Mouse (Mus musculus) hindbrain, embryonic 15.5 days (tissue): ENCODE data around the gene Ccl12. TPM values are rescaled to one million over a fixed set of nuclear protein-coding genes. Genes with fewer than 3 reads are reported as not detected.

Experiments used
- ATAC-seq: fragments of 200-750 bp; cut with Nextera tagmentation; 2 replicates; pipeline ENCODE4 v1.8.0; 2017; ENCODE audit warnings: low read depth, moderate number of reproducible peaks, moderate TSS enrichment; ENCODE audit not compliant: low FRiP score
- H3K27ac ChIP-seq: fragments of 300-500 bp; sonication (generic); replicated peaks from 2 replicates; pipeline ENCODE4 v1.5.1; 2015; ENCODE audit warnings: mild to moderate bottlenecking, inconsistent platforms
- H3K27me3 ChIP-seq: fragments of 300-500 bp; sonication (generic); 2 replicates; pipeline ENCODE4 v1.6.1; 2015; ENCODE audit warnings: control low read depth, inconsistent platforms
- H3K36me3 ChIP-seq: fragments of 300-500 bp; sonication (generic); 2 replicates; pipeline ENCODE4 v1.6.1; 2015; ENCODE audit warnings: control low read depth, inconsistent platforms
- H3K4me1 ChIP-seq: fragments of 300-500 bp; sonication (generic); replicated peaks from 2 replicates; pipeline ENCODE4 v1.6.1; 2015; ENCODE audit warnings: control low read depth, inconsistent platforms
- H3K4me2 ChIP-seq: fragments of 300-500 bp; sonication (generic); 2 replicates; pipeline ENCODE4 v1.6.1; 2015; ENCODE audit warnings: moderate library complexity, mild to moderate bottlenecking, inconsistent platforms
- H3K4me3 ChIP-seq: fragments of 300-500 bp; sonication (generic); 2 replicates; pipeline ENCODE4 v1.5.1; 2015; ENCODE audit warnings: mild to moderate bottlenecking, inconsistent platforms
- H3K9ac ChIP-seq: fragments of 300-500 bp; sonication (generic); 2 replicates; pipeline ENCODE4 v1.6.1; 2015; ENCODE audit warnings: inconsistent platforms
- H3K9me3 ChIP-seq: fragments of 300-500 bp; sonication (generic); 2 replicates; pipeline ENCODE4 v1.6.1; 2016; ENCODE audit warnings: control low read depth, inconsistent platforms
- WGBS: fragments of 180-500 bp; shearing (Covaris S2); methylation state at CpG from one replicate; pipeline ENCODE4 v1.1.7; 2015; 5-methylcytosine and 5-hydroxymethylcytosine counted together
- polyA plus RNA-seq: library from polyadenylated mRNA; unstranded; fragments of >200 nt; fragmentation: Nextera tagmentation; extraction: Ambion mirVana; gene quantifications from 2 replicates; pipeline ENCODE4 v1.2.1, GENCODE M21; 2015

Gene Ccl12
- polyA plus RNA-seq, 1 experiment from 2014 or later: 1.4 TPM

- WGBS: 70% methylated on average over 3 of the region's 3 CpGs
- Histone ChIP-seq H3K4me2 (no peak overlapping the region), H3K27ac (no peak overlapping the region), H3K9me3 (no peaks in the 10 kb centered on the region), H3K4me3 (no peak overlapping the region), H3K36me3 (no peaks in the 10 kb centered on the region), H3K4me1 (no peaks in the 10 kb centered on the region), H3K27me3 (no peaks in the 10 kb centered on the region), H3K9ac (no peak overlapping the region)
- no peak for ATAC-seq
Observed at GRCm38 (mm10) chr11:82084360-82084759, 17.3 kb upstream of the Ccl12 start.

GRCm38 (mm10) chr11:82099511-82100323 lies 1.9 kb upstream of the Ccl12 start:
- no peak overlapping the region for H3K9ac ChIP-seq
- no peak overlapping the region for H3K4me2 ChIP-seq
- ATAC-seq: no peak
- WGBS: 86% methylated on average over 10 of the region's 10 CpGs
- no peak overlapping the region for H3K27ac ChIP-seq
- no peaks in the 10 kb centered on the region for H3K9me3 ChIP-seq
- no peaks in the 10 kb centered on the region for H3K27me3 ChIP-seq
- H3K36me3 ChIP-seq: no peaks in the 10 kb centered on the region
- no peak overlapping the region for H3K4me3 ChIP-seq
- no peaks in the 10 kb centered on the region for H3K4me1 ChIP-seq

GRCm38 (mm10) chr11:82101087-82101486 lies 558 bp upstream of the Ccl12 start:
- no peak for ATAC-seq
- Histone ChIP-seq H3K9ac (no peak overlapping the region), H3K27me3 (no peaks in the 10 kb centered on the region), H3K27ac (no peak overlapping the region), H3K9me3 (no peaks in the 10 kb centered on the region), H3K4me3 (no peak overlapping the region), H3K36me3 (no peaks in the 10 kb centered on the region), H3K4me2 (no peak overlapping the region), H3K4me1 (no peaks in the 10 kb centered on the region)
- 86% methylated on average over 4 of the region's 4 CpGs for WGBS

GRCm38 (mm10) chr11:82109611-82110010 lies 8.0 kb downstream of the Ccl12 start:
- no peaks in the 10 kb centered on the region for H3K27me3 ChIP-seq
- no peak overlapping the region for H3K4me3 ChIP-seq
- no peaks in the 10 kb centered on the region for H3K4me1 ChIP-seq
- no peak for ATAC-seq
- no peak overlapping the region for H3K4me2 ChIP-seq
- H3K36me3 ChIP-seq: no peaks in the 10 kb centered on the region
- H3K9me3 ChIP-seq: no peaks in the 10 kb centered on the region
- no peak overlapping the region for H3K27ac ChIP-seq
- no peak overlapping the region for H3K9ac ChIP-seq

GRCm38 (mm10) chr11:82110372-82111248 lies 9.0 kb downstream of the Ccl12 start:
- H3K36me3 ChIP-seq: no peaks in the 10 kb centered on the region
- no peaks in the 10 kb centered on the region for H3K27me3 ChIP-seq
- no peak overlapping the region for H3K27ac ChIP-seq
- no peak for ATAC-seq
- H3K4me2 ChIP-seq: no peak overlapping the region
- H3K4me1 ChIP-seq: no peaks in the 10 kb centered on the region
- 63% methylated on average over 6 of the region's 6 CpGs for WGBS
- no peaks in the 10 kb centered on the region for H3K9me3 ChIP-seq
- H3K4me3 ChIP-seq: no peak overlapping the region
- H3K9ac ChIP-seq: no peak overlapping the region

GRCm38 (mm10) chr11:82114885-82115284 lies 13.2 kb downstream of the Ccl12 start, which contains the start of gene Ccl8:
Gene Ccl8 (plus strand): TSS chr11:82115185.
- Histone ChIP-seq H3K9ac (no peak within 1 kb of the TSS), H3K4me2 (no peak within 1 kb of the TSS), H3K9me3 (no peaks in the 10 kb centered on the region), H3K4me1 (no peaks in the 10 kb centered on the region), H3K4me3 (no peak within 1 kb of the TSS), H3K27ac (no peak within 1 kb of the TSS), H3K27me3 (no peaks in the 10 kb centered on the region), H3K36me3 (no peaks in the 10 kb centered on the region)
- ATAC-seq: no peak
- 83% methylated on average over 3 of the region's 3 CpGs for WGBS

- no peak overlapping the region for H3K27ac ChIP-seq
- no peak for ATAC-seq
- H3K9ac ChIP-seq: no peak overlapping the region
- no peak overlapping the region for H3K4me2 ChIP-seq
- H3K4me1 ChIP-seq: no peaks in the 10 kb centered on the region
- no peaks in the 10 kb centered on the region for H3K9me3 ChIP-seq
- no peaks in the 10 kb centered on the region for H3K27me3 ChIP-seq
- 92% methylated on average over 3 of the region's 3 CpGs for WGBS
- H3K36me3 ChIP-seq: no peaks in the 10 kb centered on the region
- H3K4me3 ChIP-seq: no peak overlapping the region
Observed at GRCm38 (mm10) chr11:82116041-82116440, 14.4 kb downstream of the Ccl12 start.

GRCm38 (mm10) chr11:82132977-82133376 lies 31.3 kb downstream of the Ccl12 start:
- Histone ChIP-seq H3K4me2 (no peak overlapping the region), H3K4me3 (no peak overlapping the region), H3K9me3 (no peaks in the 10 kb centered on the region), H3K27ac (no peak overlapping the region), H3K9ac (no peak overlapping the region), H3K36me3 (no peaks in the 10 kb centered on the region), H3K4me1 (no peaks in the 10 kb centered on the region), H3K27me3 (no peaks in the 10 kb centered on the region)
- 79% methylated on average over 1 of the region's 1 CpGs for WGBS
- no peak for ATAC-seq

GRCm38 (mm10) chr11:82136196-82136595 lies 34.6 kb downstream of the Ccl12 start:
- no peak for ATAC-seq
- H3K4me1 ChIP-seq: no peaks in the 10 kb centered on the region
- 87% methylated on average over 2 of the region's 2 CpGs for WGBS

GRCm38 (mm10) chr11:82139492-82140094 lies 37.9 kb downstream of the Ccl12 start:
- Histone ChIP-seq H3K27me3 (no peaks in the 10 kb centered on the region), H3K9me3 (no peaks in the 10 kb centered on the region), H3K9ac (no peak overlapping the region), H3K27ac (no peak overlapping the region), H3K4me2 (no peak overlapping the region), H3K36me3 (no peaks in the 10 kb centered on the region), H3K4me1 (no peaks in the 10 kb centered on the region), H3K4me3 (no peak overlapping the region)
- WGBS: 65% methylated on average over 7 of the region's 7 CpGs
- no peak for ATAC-seq

More at GRCm38 (mm10) chr11:82136196-82136595, 34.6 kb downstream of the Ccl12 start:
- H3K9ac ChIP-seq: no peak overlapping the region
- H3K36me3 ChIP-seq: no peaks in the 10 kb centered on the region
- H3K4me2 ChIP-seq: no peak overlapping the region
- no peak overlapping the region for H3K4me3 ChIP-seq
- H3K27ac ChIP-seq: no peak overlapping the region
- no peaks in the 10 kb centered on the region for H3K9me3 ChIP-seq
- no peaks in the 10 kb centered on the region for H3K27me3 ChIP-seq
